Mouse (Mus musculus) heart, adult 18-20 months (tissue): ENCODE data around the gene Baiap2l2. TPM values are rescaled to one million over a fixed set of nuclear protein-coding genes. Genes with fewer than 3 reads are reported as not detected.
"Not testable (repeated sequence)": the region's sequence is repeated elsewhere in the genome, so short reads cannot be mapped to it uniquely, and the experiment has no call there.

Source experiments
- DNase-seq, 2 experiments: peaks; one replicate each; pipeline ENCODE4 v3.0.0; 2021 to 2022; ENCODE audit warnings: mixed read lengths in 1 of 2
- total RNA-seq, 2 experiments: library from RNA; stranded (reverse); gene quantifications; 2 replicates each; pipeline ENCODE4 v1.2.3; 2021

Gene Baiap2l2
- total RNA-seq, 2 experiments from 2014 or later = 0.13 to 0.25 TPM

GRCm38 (mm10) chr15:79261095-79261725 lies 24.1 kb downstream of the Baiap2l2 start:
- peak in 1 of 2 experiments; percentile 45 for DNase-seq

- no peak for DNase-seq
These were observed 26.8 kb downstream of the Baiap2l2 start for GRCm38 (mm10) chr15:79258521-79258920.

DNA sequence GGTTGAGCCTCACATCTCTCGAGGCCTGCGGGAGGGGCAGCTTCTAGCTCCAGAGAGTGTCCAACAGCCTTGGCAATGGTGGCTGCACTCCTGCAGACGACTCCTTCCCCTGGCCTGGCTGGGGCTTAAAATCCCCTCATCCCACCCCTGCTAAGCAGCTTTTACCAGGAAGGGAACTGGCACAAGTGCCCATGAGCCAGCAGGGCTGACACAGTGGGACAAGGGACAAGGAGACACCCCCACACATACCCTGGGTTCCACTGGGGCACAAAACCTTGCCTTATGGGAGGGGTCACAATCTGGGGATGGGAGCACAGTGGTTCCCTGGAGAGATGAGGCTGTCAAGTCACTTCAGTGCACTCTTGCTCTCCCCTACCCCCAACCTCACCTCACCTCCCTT lies 30.7 kb downstream of the Baiap2l2 start, which contains the start of gene Slc16a8:
Gene Slc16a8, minus strand, starts transcription at position 101 of the 400 bp plus-strand sequence.
- no peak for DNase-seq

DNA sequence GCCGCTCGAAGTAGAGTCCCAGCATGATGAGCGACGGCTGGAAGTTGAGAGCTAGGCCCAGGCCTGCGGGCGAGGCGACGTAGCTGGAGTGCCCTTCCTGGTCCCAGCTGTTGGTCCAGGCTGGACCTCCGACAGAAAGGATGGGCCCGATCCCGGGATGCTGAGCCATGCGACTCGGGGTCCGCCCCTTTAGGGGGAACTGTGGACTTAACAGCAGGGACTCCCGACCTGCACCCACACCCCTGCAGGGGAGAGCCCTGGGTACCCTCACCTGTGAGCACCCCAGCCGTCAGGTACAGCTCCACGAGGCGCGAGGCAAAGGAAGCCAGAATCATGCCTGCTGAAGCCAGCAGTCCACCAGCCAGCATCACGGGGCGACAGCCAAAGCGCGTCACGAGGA lies 32.8 kb downstream of the Baiap2l2 start:
- DNase-seq = no peak

DNA sequence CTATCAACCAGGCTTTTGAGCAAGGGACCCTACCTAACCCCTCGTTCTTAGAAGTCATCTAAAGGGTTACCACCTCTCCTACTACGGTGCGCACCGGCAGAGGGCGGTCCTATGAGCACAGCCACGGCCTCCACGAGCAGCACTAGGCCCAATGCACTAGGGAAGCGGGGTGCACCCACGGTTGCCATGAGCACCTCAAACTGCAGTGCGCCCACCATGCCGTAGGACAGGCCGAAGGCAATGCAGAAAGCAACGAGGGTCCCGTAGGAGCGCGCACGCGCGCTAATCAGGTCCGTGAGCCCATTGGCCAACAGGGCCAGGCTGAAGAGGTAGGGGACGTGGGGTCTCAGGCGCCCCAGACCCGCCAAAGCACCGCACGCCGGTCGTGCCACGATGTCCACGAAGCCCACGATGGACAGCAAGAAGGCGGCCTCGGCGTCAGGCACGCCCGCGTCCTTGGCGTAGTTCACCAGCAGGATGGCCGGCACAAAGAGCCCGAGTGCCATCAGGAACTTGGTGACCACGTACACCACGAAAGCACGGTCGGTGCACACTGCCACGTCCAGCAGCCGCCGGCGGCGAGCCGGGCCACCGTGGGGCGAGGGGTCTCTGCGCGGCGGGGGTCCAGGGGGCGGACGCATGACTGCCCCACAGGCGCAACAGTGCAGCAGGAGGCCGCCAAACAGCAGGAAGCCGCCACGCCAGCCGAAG lies 33.4 kb downstream of the Baiap2l2 start:
- DNase-seq = no peak

GRCm38 (mm10) chr15:79251168-79251567 lies 34.2 kb downstream of the Baiap2l2 start:
- DNase-seq = no peak

- no peak for DNase-seq
These were observed 35.1 kb downstream of the Baiap2l2 start for GRCm38 (mm10) chr15:79250236-79250635.

DNA sequence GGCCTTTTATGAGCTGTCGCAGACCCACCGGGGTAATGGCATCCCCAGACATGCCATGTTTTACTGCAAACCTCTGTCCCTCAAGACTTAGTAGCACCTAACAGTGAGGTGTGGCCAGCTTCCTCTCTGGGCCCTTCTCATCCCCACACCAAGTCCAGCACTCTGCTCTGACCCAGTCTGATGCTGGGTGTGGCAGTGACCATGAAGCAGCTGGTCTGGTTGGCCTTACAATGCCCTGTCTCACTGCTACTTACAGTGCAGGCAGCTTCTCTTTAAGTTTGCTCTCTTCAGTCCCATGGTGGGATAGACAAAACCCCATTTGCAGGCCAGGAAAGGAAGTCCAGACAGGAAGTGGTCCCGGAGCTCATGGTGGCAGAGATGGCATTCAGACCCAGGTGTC lies 40.0 kb downstream of the Baiap2l2 start:
- DNase-seq = no peak

DNA sequence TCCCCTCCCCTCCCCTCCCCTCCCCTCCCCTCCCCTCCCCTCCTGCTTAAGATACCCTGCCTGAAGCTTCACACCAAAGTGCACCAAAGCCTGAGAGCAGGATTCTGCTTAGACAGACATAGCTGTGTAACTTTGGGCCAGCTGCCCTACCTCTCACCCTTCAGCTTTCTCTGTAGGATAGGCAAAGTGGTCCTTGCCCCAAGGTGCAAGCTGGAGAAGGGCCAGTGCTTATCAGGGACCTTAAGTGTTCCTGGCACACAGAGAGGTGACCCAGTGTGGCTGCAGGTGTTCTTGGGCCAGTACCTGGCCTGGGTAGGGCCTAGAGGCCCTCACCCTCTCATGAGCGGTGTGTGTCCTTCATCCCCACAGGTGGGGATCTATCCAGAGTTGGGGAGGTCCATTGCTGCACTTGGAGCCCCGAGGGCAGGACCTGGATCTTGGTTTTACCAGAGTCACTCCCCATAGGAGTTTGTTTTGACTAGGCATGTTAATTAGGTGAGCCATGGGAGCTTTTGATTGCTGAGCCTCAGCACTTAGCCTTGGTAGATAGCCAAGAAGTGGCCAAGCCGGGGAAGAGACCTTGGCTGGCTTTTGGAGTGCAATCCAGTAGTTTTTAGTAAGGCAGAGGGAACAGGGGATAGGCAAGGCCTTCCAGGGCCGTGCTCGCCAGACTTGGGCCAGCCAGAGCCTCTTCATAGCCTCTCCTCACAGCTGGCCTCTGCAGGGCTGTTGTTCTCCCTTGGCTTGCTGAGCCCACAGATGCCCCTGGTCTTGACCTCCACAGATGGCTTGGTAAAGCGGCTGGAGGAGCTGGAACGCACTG lies 41.1 kb downstream of the Baiap2l2 start:
- peak; percentile 49 to 55 for DNase-seq

GRCm38 (mm10) chr15:79243234-79244042 lies 41.9 kb downstream of the Baiap2l2 start:
- peak; percentile 96 to 97 for DNase-seq

- no peak for DNase-seq
These were observed 42.6 kb downstream of the Baiap2l2 start for GRCm38 (mm10) chr15:79242574-79243233.

- peak in 1 of 2 experiments; percentile 41 for DNase-seq
These were observed 47.3 kb downstream of the Baiap2l2 start for GRCm38 (mm10) chr15:79238036-79238435.

DNA sequence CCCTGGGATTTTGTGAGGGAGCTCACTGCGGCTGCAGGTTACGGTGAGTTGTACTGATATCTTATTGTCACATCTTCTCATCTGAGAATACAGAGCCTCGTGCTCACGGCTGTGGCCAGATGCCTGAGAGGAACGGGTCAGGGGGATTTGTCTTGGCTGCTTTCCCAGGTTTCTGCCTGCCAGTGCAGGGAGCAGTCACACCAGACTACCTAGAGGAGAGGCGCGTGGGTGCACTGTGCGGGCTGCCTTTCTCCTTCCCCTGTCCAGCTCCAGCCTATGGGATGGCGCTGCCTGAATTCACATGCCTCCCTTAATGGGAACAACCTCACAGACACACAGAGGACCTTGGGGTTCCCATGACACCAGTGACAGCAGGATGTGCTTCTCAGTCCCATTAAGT lies 50.1 kb downstream of the Baiap2l2 start:
- no peak for DNase-seq

- peak; percentile 92 to 95 for DNase-seq
These were observed 56.1 kb downstream of the Baiap2l2 start, which contains the start of the genes Pick1 and Gm49486 for GRCm38 (mm10) chr15:79229058-79229821. Gene Pick1, plus strand, starts transcription at chr15:79229173. Gene Gm49486, plus strand, starts transcription at chr15:79229391.

- not testable (repeated sequence) for DNase-seq
These were observed 59.6 kb downstream of the Baiap2l2 start for GRCm38 (mm10) chr15:79225780-79226179.

- peak; percentile 84 to 96 for DNase-seq
These were observed 60.7 kb downstream of the Baiap2l2 start for GRCm38 (mm10) chr15:79224685-79225084.

DNA sequence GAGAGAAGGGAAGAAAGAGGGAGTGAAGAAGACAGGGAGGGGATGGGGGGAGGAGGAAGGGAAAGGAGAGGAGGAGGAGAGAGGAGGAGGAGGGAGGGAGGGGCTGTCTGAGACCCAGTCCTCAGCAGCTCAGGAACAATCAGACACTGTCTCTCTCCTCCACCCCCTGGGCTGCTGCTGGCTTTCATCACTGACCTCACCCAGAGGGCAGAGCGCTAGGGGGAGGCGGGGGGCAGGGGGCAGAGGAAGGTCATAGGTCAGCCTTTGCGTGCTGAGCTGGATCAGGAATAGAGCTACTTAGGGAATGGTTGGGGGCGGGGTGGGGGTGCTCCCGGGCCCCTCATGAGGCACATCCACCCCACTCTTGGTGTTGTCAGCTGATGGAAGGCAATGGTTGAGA lies 61.7 kb downstream of the Baiap2l2 start:
- no peak for DNase-seq

GRCm38 (mm10) chr15:79219572-79219971 lies 65.8 kb downstream of the Baiap2l2 start:
- no peak for DNase-seq

DNA sequence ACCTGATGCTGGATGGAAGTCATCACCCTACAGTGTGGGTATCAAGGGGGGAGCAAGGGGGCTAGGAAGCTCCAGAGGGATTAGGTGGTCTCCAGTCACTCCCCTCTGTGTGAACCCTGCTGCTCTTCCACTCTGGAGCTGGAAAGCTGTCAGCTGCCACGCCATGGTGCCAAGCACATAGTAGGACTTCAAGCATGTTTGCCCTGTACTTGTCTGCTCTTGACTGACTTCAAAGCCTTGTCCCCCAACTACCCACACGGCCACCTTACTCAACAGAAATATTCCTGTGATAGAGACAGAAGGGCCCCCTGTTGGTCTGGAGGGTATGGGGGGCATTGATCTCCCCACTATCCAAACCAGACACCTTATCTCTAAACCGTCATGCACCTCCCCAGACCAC lies 69.1 kb downstream of the Baiap2l2 start:
- DNase-seq = no peak

DNA sequence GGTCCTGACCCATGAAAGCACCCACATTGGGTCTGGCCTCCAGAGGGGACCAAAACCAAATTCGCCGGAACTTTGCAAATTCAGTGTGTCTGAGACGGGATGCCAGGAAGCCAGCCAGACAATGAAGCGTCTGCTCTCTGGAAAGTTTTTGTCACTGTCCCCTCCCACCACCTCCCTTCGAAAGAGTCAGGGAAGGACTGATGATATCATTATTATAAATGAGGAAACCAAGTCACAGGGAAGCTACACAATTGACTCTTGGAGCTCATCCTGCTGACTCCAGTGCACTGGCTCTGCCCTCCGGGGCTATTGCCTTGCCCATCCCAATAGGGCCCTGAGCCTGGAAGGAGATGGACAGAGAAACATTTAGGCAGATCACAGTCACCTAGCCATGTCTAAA lies 71.7 kb downstream of the Baiap2l2 start:
- DNase-seq = no peak
